Mouse (Mus musculus) MEL (cell line): Measurements from ENCODE around the gene Mfap1a. TPM values are rescaled to one million over a fixed set of nuclear protein-coding genes. Genes with fewer than 3 reads are reported as not detected.
"Not testable (repeated sequence)": the region's sequence is repeated elsewhere in the genome, so short reads cannot be mapped to it uniquely, and the experiment has no call there.

ENCODE experiments used
- DNase-seq: peaks from one replicate; pipeline ENCODE4 v3.0.0; 2011; ENCODE audit warnings: low read depth, low spot score
- H3K27ac ChIP-seq: 2 replicates; pipeline ENCODE4 v1.5.1; 2012; ENCODE audit warnings: low read depth, mild to moderate bottlenecking, control low read depth, low read length, moderate library complexity; ENCODE audit not compliant: control insufficient read depth
- H3K27me3 ChIP-seq, 2 experiments: fragments of 150-350 bp in 1 of 2; sonication (generic) in 1 of 2; 2 replicates each; pipeline ENCODE4 v1.6.1; 2012; ENCODE audit warnings: low read length in 2 of 2, mild to moderate bottlenecking in 2 of 2, improper control_type of control experiment in 1 of 2, moderate library complexity in 1 of 2; ENCODE audit not compliant: insufficient read depth in 2 of 2, control insufficient read depth in 1 of 2
- H3K36me3 ChIP-seq, 2 experiments: 2 replicates each; pipeline ENCODE4 v1.6.1; 2012 to 2014; ENCODE audit warnings: low read length in 2 of 2, improper control_type of control experiment in 1 of 2, inconsistent platforms in 1 of 2, mild to moderate bottlenecking in 1 of 2; ENCODE audit not compliant: insufficient read depth in 2 of 2, control insufficient read depth in 1 of 2
- H3K4me1 ChIP-seq, 2 experiments: fragments of 150-350 bp in 1 of 2; sonication (generic) in 1 of 2; 2 replicates each; pipeline ENCODE4 v1.6.1; 2012; ENCODE audit warnings: low read length in 2 of 2, improper control_type of control experiment in 1 of 2, mild to moderate bottlenecking in 1 of 2; ENCODE audit not compliant: insufficient read depth in 2 of 2, control insufficient read depth in 1 of 2
- H3K4me3 ChIP-seq, 2 experiments: fragments of 150-350 bp in 1 of 2; sonication (generic) in 1 of 2; 2 replicates each; pipeline ENCODE4 v1.5.1; 2012; ENCODE audit warnings: low read depth in 2 of 2, low read length in 2 of 2, mild to moderate bottlenecking in 2 of 2, moderate library complexity in 2 of 2, control low read depth in 1 of 2, improper control_type of control experiment in 1 of 2; ENCODE audit not compliant: control insufficient read depth in 1 of 2, insufficient read depth in 1 of 2
- H3K79me2 ChIP-seq: 2 replicates; pipeline ENCODE4 v1.6.1; 2012; ENCODE audit warnings: mild to moderate bottlenecking, low read length, moderate library complexity; ENCODE audit not compliant: control insufficient read depth, poor library complexity, insufficient read depth
- H3K9ac ChIP-seq: 2 replicates; pipeline ENCODE4 v1.6.1; 2012; ENCODE audit warnings: low read depth, mild to moderate bottlenecking, control low read depth, low read length, moderate library complexity; ENCODE audit not compliant: control insufficient read depth, poor library complexity, severe bottlenecking
- H3K9me3 ChIP-seq: fragments of 150-350 bp; sonication (generic); replicated peaks from 2 replicates; pipeline ENCODE4 v1.6.1; 2012; ENCODE audit warnings: mild to moderate bottlenecking, low read length, improper control_type of control experiment, moderate library complexity; ENCODE audit not compliant: insufficient read depth
- ELF1 ChIP-seq: IDR thresholded peaks from 2 replicates; pipeline ENCODE4 v1.6.1; 2014; ENCODE audit warnings: low read depth, mild to moderate bottlenecking, inconsistent platforms, low read length, improper control_type of control experiment, moderate library complexity
- ETS1 ChIP-seq: IDR thresholded peaks from 2 replicates; pipeline ENCODE4 v1.6.1; 2012; ENCODE audit warnings: low read depth, mild to moderate bottlenecking, inconsistent platforms, low read length, improper control_type of control experiment, moderate library complexity
- MAFK ChIP-seq: IDR thresholded peaks from 2 replicates; pipeline ENCODE4 v1.6.1; 2011; ENCODE audit warnings: low read depth, mild to moderate bottlenecking, low read length, improper control_type of control experiment, borderline replicate concordance
- MAZ ChIP-seq: IDR thresholded peaks from 2 replicates; pipeline ENCODE4 v1.6.1; 2012; ENCODE audit warnings: low read depth, mild to moderate bottlenecking, inconsistent platforms, low read length, improper control_type of control experiment
- MXI1 ChIP-seq: IDR thresholded peaks from 2 replicates; pipeline ENCODE4 v1.6.1; 2011; ENCODE audit warnings: mild to moderate bottlenecking, low read depth, low read length, improper control_type of control experiment
- MYB ChIP-seq: IDR thresholded peaks from 2 replicates; pipeline ENCODE4 v1.6.1; 2011; ENCODE audit warnings: mild to moderate bottlenecking, low read depth, low read length, improper control_type of control experiment
- POLR2A ChIP-seq, 2 experiments: IDR thresholded peaks; 2 replicates each; pipeline ENCODE4 v1.6.1; 2011 to 2012; ENCODE audit warnings: low read length in 2 of 2, mild to moderate bottlenecking in 2 of 2, control low read depth in 1 of 2, improper control_type of control experiment in 1 of 2, low read depth in 1 of 2, moderate library complexity in 1 of 2; ENCODE audit not compliant: control insufficient read depth in 1 of 2, insufficient read depth in 1 of 2, poor library complexity in 1 of 2
- POLR2AphosphoS5 ChIP-seq: IDR thresholded peaks from 2 replicates; pipeline ENCODE4 v1.6.1; 2012; ENCODE audit warnings: low read depth, borderline replicate concordance, mild to moderate bottlenecking, inconsistent platforms, low read length, moderate library complexity, mixed read lengths
- SIN3A ChIP-seq: IDR thresholded peaks from 2 replicates; pipeline ENCODE4 v1.6.1; 2012; ENCODE audit warnings: low read length, improper control_type of control experiment, inconsistent platforms
- TBP ChIP-seq: IDR thresholded peaks from 2 replicates; pipeline ENCODE4 v1.8.0; 2011; ENCODE audit warnings: low read depth, low read length, improper control_type of control experiment
- ZKSCAN1 ChIP-seq: IDR thresholded peaks from 2 replicates; pipeline ENCODE4 v1.6.1; 2012; ENCODE audit warnings: low read depth, mild to moderate bottlenecking, inconsistent platforms, low read length, improper control_type of control experiment, moderate library complexity
- ZNF384 ChIP-seq: IDR thresholded peaks from 2 replicates; pipeline ENCODE4 v1.6.1; 2012; ENCODE audit warnings: low read depth, mild to moderate bottlenecking, inconsistent platforms, low read length, improper control_type of control experiment
- polyA plus RNA-seq, 2 experiments: library from polyadenylated mRNA; stranded (reverse) in 1 of 2; unstranded in 1 of 2; fragments of >175 nt in 1 of 2; fragments of >200 nt in 1 of 2; gene quantifications; 2 replicates each; pipeline versions ENCODE4 v1.2.1 to v1.2.4; 2012; ENCODE audit warnings: low replicate concordance in 2 of 2, low read depth in 1 of 2; ENCODE audit not compliant: insufficient read length in 2 of 2, insufficient read depth in 1 of 2, missing spikeins in 1 of 2
- total RNA-seq: library from RNA; depleted of rRNA; stranded (reverse); fragments of 300-350 nt; gene quantifications from 2 replicates; pipeline ENCODE4 v1.2.3, GENCODE M21; 2012

Gene Mfap1a
- total and polyA plus RNA-seq, 3 experiments = 23.8 to 29.3 TPM; not detected in 1

- no peak for TF ChIP-seq POLR2AphosphoS5
Measured at GRCm38 (mm10) chr2:121480498-121480897, 26.0 kb downstream of the Mfap1a start (continued).

DNA sequence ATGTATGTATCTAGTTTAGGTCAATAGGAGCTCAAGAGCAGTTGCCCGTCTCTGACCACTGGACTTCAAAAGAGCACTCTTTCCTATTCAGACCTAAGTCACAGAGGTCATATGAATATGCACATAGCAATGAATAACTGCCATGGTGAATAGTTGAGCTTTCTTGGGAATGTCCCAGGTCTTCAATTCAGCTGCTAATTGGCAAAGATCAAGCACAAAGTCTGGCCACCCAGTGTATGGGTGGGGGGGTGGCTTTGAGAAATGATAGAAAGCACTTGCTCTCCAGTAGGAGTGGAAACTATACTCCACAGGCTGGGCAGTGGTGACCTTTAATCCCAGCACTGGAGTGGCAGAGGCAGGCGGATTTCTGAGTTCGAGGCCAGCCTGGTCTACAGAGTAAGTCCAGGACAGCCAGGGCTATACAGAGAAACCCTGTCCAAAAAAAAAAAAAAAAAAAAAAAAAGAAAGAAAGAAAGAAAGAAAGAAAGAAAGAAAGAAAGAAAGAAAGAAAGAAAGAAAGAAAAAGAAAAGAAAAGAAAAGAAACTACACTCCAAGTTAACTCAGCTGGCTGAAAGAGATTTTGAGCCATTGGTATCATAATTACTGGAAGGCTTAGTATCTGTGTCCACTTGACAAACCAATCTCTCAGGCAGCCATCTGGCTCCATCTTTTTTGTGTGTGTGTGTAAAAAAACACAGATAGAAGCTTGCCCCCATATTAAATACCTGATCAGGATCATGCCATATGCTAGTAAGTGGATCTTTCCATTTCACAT, 28.8 kb downstream of the Mfap1a start:
- Histone ChIP-seq H3K4me3 (no peak overlapping the region), H3K4me1 (peaks cover 0 to 2% of the 10 kb centered on the region in 2 experiments; a peak in 3 of 4 replicates), H3K27me3 (no peaks in the 10 kb centered on the region), H3K9me3 (no peaks in the 10 kb centered on the region), H3K9ac (no peak overlapping the region), H3K27ac (no peak overlapping the region), H3K79me2 (peaks cover 3% of the 10 kb centered on the region; the same call in 1 of the 2 replicates), H3K36me3 (peaks cover 0 to 2% of the 10 kb centered on the region in 2 experiments; a peak in 2 of 4 replicates)
- DNase-seq = no peak
- TF ChIP-seq ZKSCAN1 = no peak
- no peak for TF ChIP-seq ELF1
- TF ChIP-seq TBP = 0 out of 2 replicates have a peak, but pooled peaks have one; percentile 51
- no peak for TF ChIP-seq MXI1
- peak; percentile 63; the same call in 1 of the 2 replicates for TF ChIP-seq ZNF384
- no peak for TF ChIP-seq ETS1
- no peak for TF ChIP-seq MAZ
- TF ChIP-seq SIN3A = no peak

DNA sequence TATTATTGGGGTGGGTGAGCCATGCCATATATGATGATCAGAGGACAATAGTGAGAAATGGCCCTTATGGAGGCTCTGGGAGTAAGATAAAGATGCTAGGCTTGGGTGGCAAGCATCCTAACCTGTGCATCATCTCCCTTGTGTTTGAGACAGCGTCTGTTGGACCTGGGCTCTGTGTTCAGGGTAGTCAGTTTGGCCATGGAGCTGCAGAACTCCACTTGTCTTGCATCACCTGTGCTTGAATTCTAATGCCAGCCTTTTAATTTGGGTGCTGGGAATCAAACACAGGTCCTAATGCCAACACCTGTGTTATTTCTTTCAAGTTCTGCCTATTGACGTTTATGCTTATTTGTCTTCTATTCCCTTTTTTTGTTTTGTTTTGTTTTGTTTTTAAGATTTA, 31.2 kb downstream of the Mfap1a start:
- not testable (repeated sequence) for H3K9me3 ChIP-seq, H3K79me2 ChIP-seq, DNase-seq, H3K9ac ChIP-seq, H3K4me3 ChIP-seq, H3K36me3 ChIP-seq, H3K4me1 ChIP-seq, H3K27ac ChIP-seq, H3K27me3 ChIP-seq

DNA sequence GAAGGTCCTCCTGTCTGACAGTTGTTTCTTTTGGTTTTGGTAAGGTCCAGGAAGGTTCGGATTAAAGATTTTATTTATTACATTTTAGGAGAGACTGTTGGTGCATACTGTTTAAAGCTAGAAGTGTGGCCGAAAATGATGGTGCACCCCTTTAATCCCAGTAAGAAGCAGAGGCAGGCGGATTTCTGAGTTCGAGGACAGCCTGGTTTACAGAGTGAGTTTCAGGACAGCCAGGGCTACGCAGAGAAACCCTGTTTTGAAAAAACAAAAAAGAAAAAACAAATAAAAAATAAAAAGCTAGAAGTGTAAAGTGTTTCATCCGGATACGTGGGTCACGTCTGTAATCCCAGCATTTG, 32.3 kb downstream of the Mfap1a start:
- DNase-seq = peak; percentile 50
- Histone ChIP-seq H3K79me2 (peaks cover 6% of the 10 kb centered on the region), H3K9ac (peak overlapping the region; percentile 91), H3K4me3 (peak overlapping the region; percentile 72 to 90), H3K9me3 (no peaks in the 10 kb centered on the region), H3K4me1 (peaks cover 0 to 2% of the 10 kb centered on the region in 2 experiments; a peak in 3 of 4 replicates), H3K27me3 (no peaks in the 10 kb centered on the region), H3K27ac (peak overlapping the region; percentile 95), H3K36me3 (peaks cover 0 to 2% of the 10 kb centered on the region in 2 experiments; a peak in 2 of 4 replicates)
- TF ChIP-seq MAFK (no peak), MXI1 (0 out of 2 replicates have a peak, but pooled peaks have one; percentile 7), POLR2A (IDR thresholded peaks at IDR 0.05; ENCODE audit: control insufficient read depth in 1 of 2, insufficient read depth in 1 of 2, low read depth in 1 of 2, low read length in 2 of 2, poor library complexity in 1 of 2) (0 out of 4 replicates have a peak, but pooled peaks of 1 of the 2 experiments have one; percentile 30), MYB (no peak)
